Mouse (Mus musculus): ENCODE results near the gene Capn11.
"Not testable (repeated sequence)": the region's sequence is repeated elsewhere in the genome, so short reads cannot be mapped to it uniquely, and the experiment has no call there.

Capn11 gene

GRCm38 (mm10) chr17:45628160-45628559 is 31.0 kb downstream of the Capn11 start:
- DNase-seq (ENCODE audit: low spot score) = no peak

- DNase-seq (ENCODE audit: low spot score) = no peak
Observed at GRCm38 (mm10) chr17:45626577-45627134, 32.5 kb downstream of the Capn11 start.

- DNase-seq (ENCODE audit: low spot score) = not testable (repeated sequence)
Observed at GRCm38 (mm10) chr17:45623425-45623824, 35.7 kb downstream of the Capn11 start.

GRCm38 (mm10) chr17:45619386-45620256 is 39.5 kb downstream of the Capn11 start:
- no peak for DNase-seq (ENCODE audit: low spot score)

- no peak for DNase-seq (ENCODE audit: low spot score)
Observed at GRCm38 (mm10) chr17:45618941-45619385, 40.2 kb downstream of the Capn11 start.

GRCm38 (mm10) chr17:45617655-45618054 is 41.5 kb downstream of the Capn11 start:
- no peak for DNase-seq (ENCODE audit: low spot score)

- DNase-seq (ENCODE audit: low spot score) = no peak
Observed at GRCm38 (mm10) chr17:45616679-45617078, 42.4 kb downstream of the Capn11 start.

- DNase-seq (ENCODE audit: low spot score) = no peak
Observed at GRCm38 (mm10) chr17:45616046-45616650, 43.0 kb downstream of the Capn11 start.

- no peak for DNase-seq (ENCODE audit: low spot score)
Observed at GRCm38 (mm10) chr17:45612921-45613320, 46.2 kb downstream of the Capn11 start.

GRCm38 (mm10) chr17:45612008-45612407 is 47.1 kb downstream of the Capn11 start:
- no peak for DNase-seq (ENCODE audit: low spot score)

- DNase-seq (ENCODE audit: low spot score) = no peak
Observed at GRCm38 (mm10) chr17:45610144-45610866, 48.8 kb downstream of the Capn11 start.

GRCm38 (mm10) chr17:45608396-45608795 is 50.7 kb downstream of the Capn11 start:
- no peak for DNase-seq (ENCODE audit: low spot score)

GRCm38 (mm10) chr17:45606992-45607879 is 51.9 kb downstream of the Capn11 start:
- no peak for DNase-seq (ENCODE audit: low spot score)

- no peak for DNase-seq (ENCODE audit: low spot score)
Observed at GRCm38 (mm10) chr17:45602984-45603383, 56.1 kb downstream of the Capn11 start.

- no peak for DNase-seq (ENCODE audit: low spot score)
Observed at GRCm38 (mm10) chr17:45601877-45602304, 57.2 kb downstream of the Capn11 start, which contains the start of gene Mymx. TSS of gene Mymx (minus strand) at chr17:45602102.

- DNase-seq (ENCODE audit: low spot score) = no peak
Observed at GRCm38 (mm10) chr17:45601325-45601724, 57.8 kb downstream of the Capn11 start.

- DNase-seq (ENCODE audit: low spot score) = no peak
Observed at GRCm38 (mm10) chr17:45600267-45600666, 58.9 kb downstream of the Capn11 start.

- no peak for DNase-seq (ENCODE audit: low spot score)
Observed at GRCm38 (mm10) chr17:45599446-45600242, 59.5 kb downstream of the Capn11 start, which contains the start of gene Slc29a1. TSS of gene Slc29a1 (minus strand) at chr17:45599606.

GRCm38 (mm10) chr17:45598891-45599290 is 60.2 kb downstream of the Capn11 start:
- no peak for DNase-seq (ENCODE audit: low spot score)

GRCm38 (mm10) chr17:45598376-45598775 is 60.7 kb downstream of the Capn11 start:
- no peak for DNase-seq (ENCODE audit: low spot score)
